ENCODE assay signal across 8 mouse cellular contexts in genomic region chr6:115538645-115539429, GRCm38 (mm10). TPM values are rescaled to one million over a fixed set of nuclear protein-coding genes. Genes with fewer than 3 reads are reported as not detected.
A peak's percentile ranks its signal among the peaks of the same experiment; 100 is the strongest.
DNase-seq lines count a peak whose midpoint lies in the region; ATAC-seq lines count a peak whose summit lies in the region.

No protein-coding gene starts in this region.

- H3K27me3 ChIP-seq in forebrain, embryonic 16.5 days (replicated peaks; ENCODE audit: control insufficient read depth, insufficient read depth, low read length) = 0 out of 2 replicates have a peak, but pooled peaks cover 2% of the 10 kb centered on the region

- peak; percentile 93 for DNase-seq in ES-CJ7 (ENCODE audit: low read depth, low spot score)
- peak; percentile 78 for DNase-seq in cerebellum, adult 11 months
- peak; percentile 84 to 86 for DNase-seq in heart, postnatal 36 days
- DNase-seq in layer of hippocampus, adult 18-20 months (ENCODE audit: low spot score in 2 of 2) = peak; percentile 66 to 90
- peak; percentile 76 to 81 for DNase-seq in lung, adult 18-20 months
- DNase-seq in testis, postnatal 14 days (ENCODE audit: low spot score) = peak; percentile 77

- H3K4me1 ChIP-seq in forebrain, embryonic 16.5 days (replicated peaks; ENCODE audit: control insufficient read depth, insufficient read depth, low read length) = peaks cover 4% of the 10 kb centered on the region

- peak; percentile 85 for ATAC-seq in forebrain, embryonic 16.5 days
- ATAC-seq in neutrophil, adult 5-6 weeks (ENCODE audit: extremely low read depth, insufficient number of reproducible peaks, low FRiP score, poor library complexity, severe bottlenecking) = peak; percentile 85

- no peaks in the 10 kb centered on the region for H3K36me3 ChIP-seq in forebrain, embryonic 16.5 days (ENCODE audit: control insufficient read depth, insufficient read depth)

- 19% methylated on average over 26 of the region's 26 CpGs for WGBS in forebrain, embryonic 16.5 days

- no peaks in the 10 kb centered on the region for H3K9me3 ChIP-seq in forebrain, embryonic 16.5 days (ENCODE audit: control insufficient read depth, low read length)

- H3K4me2 ChIP-seq in forebrain, embryonic 16.5 days (ENCODE audit: low read length) = peak overlapping the region; percentile 50

- H3K27ac ChIP-seq in forebrain, embryonic 16.5 days (ENCODE audit: low read length) = no peak overlapping the region

- intact Hi-C loops in heart, postnatal 36 days (cut with DNase I) = loop anchor here (1.0 to 5.0 kb wide), 5 partner anchors 107 to 364 kb away; partner anchors contain the start of genes Gm17482 and Pparg

- peak overlapping the region; percentile 46 for H3K9ac ChIP-seq in forebrain, embryonic 16.5 days (replicated peaks; ENCODE audit: low read depth, low read length)

- H3K4me3 ChIP-seq in forebrain, embryonic 16.5 days (replicated peaks; ENCODE audit: low read length) = peak overlapping the region; percentile 24

RNA-seq across cellular contexts. Expression of gene Tsen2, which starts 5.6 kb away (rescaled TPM):
- 42.8 and 44.2 TPM in 2 replicates for polyA plus RNA-seq in forebrain, embryonic 16.5 days (2015; fragmentation: Nextera tagmentation; extraction: Ambion mirVana)
- total RNA-seq in heart, postnatal 36 days (2021) = 1 to 10 TPM; 7.9 to 10.0 TPM
- 10 to 100 TPM; 24.6 to 28.0 TPM for total RNA-seq in layer of hippocampus, adult 18-20 months (2021)
- total RNA-seq in neutrophil, adult 5-6 weeks (2017) = 5.4 and 6.0 TPM in 2 replicates

RNA-seq across cellular contexts. Expression of gene Mkrn2os, which starts 53.5 kb away (rescaled TPM):
- 0.47 and 0.67 TPM in 2 replicates for polyA plus RNA-seq in forebrain, embryonic 16.5 days (2015; fragmentation: Nextera tagmentation; extraction: Ambion mirVana)
- total RNA-seq in heart, postnatal 36 days (2021) = under 1 TPM; 0.47 to 0.79 TPM
- not detected for total RNA-seq in layer of hippocampus, adult 18-20 months (2021)
- total RNA-seq in neutrophil, adult 5-6 weeks (2017) = not detected in 2 replicates
